In genomic region chr8:114855833-114856232, GRCm38 (mm10) we compare ENCODE assay signal across 18 mouse cellular contexts.
DNase-seq lines count a peak whose midpoint lies in the region; ATAC-seq and TF ChIP-seq lines count a peak whose summit lies in the region.
"Had no signal": no experiment of that assay in that cellular context is flagged by ENCODE, and none has a peak within 500 bp of the region (broad histone marks: within the 10 kb centered on the region; RNA-seq: fewer than 3 reads in every experiment).

No protein-coding gene starts in this region.

- TF ChIP-seq CTCF in forebrain, postnatal 0 days (IDR thresholded peaks at IDR 0.05; ENCODE audit: low read depth): no peak

- H3K4me3 ChIP-seq in forebrain, embryonic 11.5 days (ENCODE audit: low read depth, low read length): no peak overlapping the region
- H3K4me3 ChIP-seq in forebrain, postnatal 0 days (ENCODE audit: low read depth, low read length): no peak overlapping the region
- H3K4me3 ChIP-seq in midbrain, embryonic 12.5 days: no peak overlapping the region
- no peak overlapping the region for H3K4me3 ChIP-seq in midbrain, embryonic 13.5 days (replicated peaks)
- no peak overlapping the region for H3K4me3 ChIP-seq in neural tube, embryonic 15.5 days (replicated peaks)
- H3K4me3 ChIP-seq: erythroblast, embryonic 14.5 days; stomach, embryonic 15.5 days had no signal

- H3K9ac ChIP-seq in forebrain, embryonic 11.5 days (ENCODE audit: low read length): no peak overlapping the region
- H3K9ac ChIP-seq in forebrain, postnatal 0 days: no peak overlapping the region
- no peak overlapping the region for H3K9ac ChIP-seq in midbrain, embryonic 12.5 days (replicated peaks)
- H3K9ac ChIP-seq in midbrain, embryonic 13.5 days (replicated peaks): no peak overlapping the region
- no peak overlapping the region for H3K9ac ChIP-seq in neural tube, embryonic 15.5 days (replicated peaks)
- H3K9ac ChIP-seq: stomach, embryonic 15.5 days had no signal

- ATAC-seq in forebrain, embryonic 11.5 days (replicated peaks; ENCODE audit: low FRiP score): no peak
- ATAC-seq in forebrain, postnatal 0 days: no peak
- no peak for ATAC-seq in midbrain, embryonic 12.5 days (ENCODE audit: low FRiP score, low read depth)
- ATAC-seq in midbrain, embryonic 13.5 days: no peak
- no peak for ATAC-seq in neural tube, embryonic 15.5 days (ENCODE audit: low FRiP score)
- ATAC-seq: intestine, postnatal 0 days had no signal

- peaks cover 11% of the 10 kb centered on the region for H3K4me1 ChIP-seq in forebrain, embryonic 11.5 days (replicated peaks; ENCODE audit: control insufficient read depth, insufficient read depth, low read length)
- no peaks in the 10 kb centered on the region for H3K4me1 ChIP-seq in forebrain, postnatal 0 days (ENCODE audit: insufficient read depth)
- peaks cover 12% of the 10 kb centered on the region for H3K4me1 ChIP-seq in midbrain, embryonic 12.5 days
- peaks cover 15% of the 10 kb centered on the region for H3K4me1 ChIP-seq in midbrain, embryonic 13.5 days (replicated peaks)
- H3K4me1 ChIP-seq in neural tube, embryonic 15.5 days: peaks cover 4% of the 10 kb centered on the region
- H3K4me1 ChIP-seq: stomach, embryonic 15.5 days had no signal

- no peak for DNase-seq in forebrain, embryonic 11.5 days (ENCODE audit: low spot score)
- DNase-seq in forebrain, postnatal 0 days: no peak
- DNase-seq in forelimb bud, embryonic 11.5 days (ENCODE audit: low read depth, low spot score): peak; percentile 23
- no peak for DNase-seq in spleen, postnatal 10 days (ENCODE audit: low spot score in 2 of 2)
- DNase-seq in layer of hippocampus, postnatal 36 days: no peak
- DNase-seq: cerebellum, adult 9-11 months; heart, postnatal 4 days; left cerebral cortex, postnatal 4 days; lung, adult 18-20 months; spleen, adult 18-20 months; thymus, postnatal 14 days had no signal

- H3K27ac ChIP-seq in forebrain, embryonic 11.5 days (ENCODE audit: low read depth, low read length): no peak overlapping the region
- no peak overlapping the region for H3K27ac ChIP-seq in forebrain, postnatal 0 days (ENCODE audit: low read depth, low read length)
- H3K27ac ChIP-seq in midbrain, embryonic 12.5 days (replicated peaks): no peak overlapping the region
- no peak overlapping the region for H3K27ac ChIP-seq in midbrain, embryonic 13.5 days
- H3K27ac ChIP-seq in neural tube, embryonic 15.5 days (replicated peaks): no peak overlapping the region
- H3K27ac ChIP-seq: kidney, postnatal 0 days; stomach, embryonic 15.5 days had no signal

- WGBS in forebrain, embryonic 11.5 days: 10% methylated on average over 7 of the region's 7 CpGs
- 16% methylated on average over 7 of the region's 7 CpGs for WGBS in forebrain, postnatal 0 days
- WGBS in midbrain, embryonic 12.5 days: 11% methylated on average over 7 of the region's 7 CpGs
- 5% methylated on average over 7 of the region's 7 CpGs for WGBS in midbrain, embryonic 13.5 days
- 14% methylated on average over 7 of the region's 7 CpGs for WGBS in neural tube, embryonic 15.5 days

- H3K4me2 ChIP-seq in forebrain, embryonic 11.5 days (ENCODE audit: low read depth, low read length, severe bottlenecking): peak overlapping the region; percentile 28; the same call in 1 of the 2 replicates
- H3K4me2 ChIP-seq in forebrain, postnatal 0 days (ENCODE audit: low read depth): no peak overlapping the region
- peak overlapping the region; percentile 9; the same call in 1 of the 2 replicates for H3K4me2 ChIP-seq in midbrain, embryonic 12.5 days (replicated peaks)
- H3K4me2 ChIP-seq in midbrain, embryonic 13.5 days (replicated peaks): no peak overlapping the region
- peak overlapping the region; percentile 22; the same call in 1 of the 2 replicates for H3K4me2 ChIP-seq in neural tube, embryonic 15.5 days
- H3K4me2 ChIP-seq: stomach, embryonic 15.5 days had no signal

- H3K9me3 ChIP-seq in forebrain, embryonic 11.5 days (ENCODE audit: control insufficient read depth, low read length): no peaks in the 10 kb centered on the region
- H3K9me3 ChIP-seq in forebrain, postnatal 0 days (ENCODE audit: low read length): no peaks in the 10 kb centered on the region
- no peaks in the 10 kb centered on the region for H3K9me3 ChIP-seq in midbrain, embryonic 12.5 days
- H3K9me3 ChIP-seq in midbrain, embryonic 13.5 days: no peaks in the 10 kb centered on the region
- no peaks in the 10 kb centered on the region for H3K9me3 ChIP-seq in neural tube, embryonic 15.5 days (replicated peaks)
- H3K9me3 ChIP-seq: stomach, embryonic 15.5 days had no signal

- no peaks in the 10 kb centered on the region for H3K36me3 ChIP-seq in forebrain, embryonic 11.5 days (ENCODE audit: control insufficient read depth, insufficient read depth, low read length)
- no peaks in the 10 kb centered on the region for H3K36me3 ChIP-seq in forebrain, postnatal 0 days (ENCODE audit: insufficient read depth)
- no peaks in the 10 kb centered on the region for H3K36me3 ChIP-seq in midbrain, embryonic 12.5 days
- no peaks in the 10 kb centered on the region for H3K36me3 ChIP-seq in midbrain, embryonic 13.5 days
- H3K36me3 ChIP-seq in neural tube, embryonic 15.5 days: no peaks in the 10 kb centered on the region
- H3K36me3 ChIP-seq: stomach, embryonic 15.5 days had no signal

- H3K27me3 ChIP-seq in forebrain, embryonic 11.5 days (ENCODE audit: control insufficient read depth, insufficient read depth, low read length): no peaks in the 10 kb centered on the region
- peaks cover 3% of the 10 kb centered on the region; the same call in 1 of the 2 replicates for H3K27me3 ChIP-seq in forebrain, postnatal 0 days (ENCODE audit: insufficient read depth, low read length)
- H3K27me3 ChIP-seq in midbrain, embryonic 12.5 days: peaks cover 6% of the 10 kb centered on the region
- H3K27me3 ChIP-seq in midbrain, embryonic 13.5 days: 0 out of 2 replicates have a peak, but pooled peaks cover 3% of the 10 kb centered on the region
- H3K27me3 ChIP-seq in neural tube, embryonic 15.5 days (replicated peaks): 0 out of 2 replicates have a peak, but pooled peaks cover 4% of the 10 kb centered on the region
- H3K27me3 ChIP-seq: stomach, embryonic 15.5 days had no signal

Comparison
In these comparisons a context has a peak if more than half of its experiments do, and no peak if none do; other contexts are left out.
1. H3K4me2 ChIP-seq: peak in forebrain, embryonic 11.5 days (single experiment), midbrain, embryonic 12.5 days (single experiment) and neural tube, embryonic 15.5 days (single experiment); none in forebrain, postnatal 0 days (single experiment) and midbrain, embryonic 13.5 days (single experiment).